Mouse (Mus musculus) embryonic facial prominence, embryonic 14.5 days (tissue): ENCODE data around the gene Hip1r. TPM values are rescaled to one million over a fixed set of nuclear protein-coding genes. Genes with fewer than 3 reads are reported as not detected.

Source experiments
- ATAC-seq: fragments of 200-750 bp; cut with Nextera tagmentation; 2 replicates; pipeline ENCODE4 v1.8.0; 2017; ENCODE audit warnings: low read depth, moderate number of reproducible peaks, moderate TSS enrichment
- DNase-seq: peaks from one replicate; pipeline ENCODE4 v3.0.0-alpha.2; 2015; ENCODE audit warnings: low spot score
- H3K27ac ChIP-seq: fragments of 300-500 bp; sonication (generic); replicated peaks from 2 replicates; pipeline ENCODE4 v1.5.1; 2014; ENCODE audit warnings: low read depth, mild to moderate bottlenecking, low read length, moderate library complexity
- H3K27me3 ChIP-seq: fragments of 300-500 bp; sonication (generic); replicated peaks from 2 replicates; pipeline ENCODE4 v1.6.1; 2014; ENCODE audit warnings: low read length; ENCODE audit not compliant: control insufficient read depth, insufficient read depth
- H3K36me3 ChIP-seq: fragments of 300-500 bp; sonication (generic); 2 replicates; pipeline ENCODE4 v1.6.1; 2014; ENCODE audit warnings: low read length, mixed read lengths; ENCODE audit not compliant: control insufficient read depth, insufficient read depth
- H3K4me1 ChIP-seq: fragments of 300-500 bp; sonication (generic); 2 replicates; pipeline ENCODE4 v1.6.1; 2014; ENCODE audit warnings: antibody characterized with exemption, low read length; ENCODE audit not compliant: control insufficient read depth, insufficient read depth
- H3K4me2 ChIP-seq: fragments of 300-500 bp; sonication (generic); 2 replicates; pipeline ENCODE4 v1.6.1; 2014; ENCODE audit warnings: low read depth, mild to moderate bottlenecking, low read length, moderate library complexity, mixed read lengths
- H3K4me3 ChIP-seq: fragments of 300-500 bp; sonication (generic); 2 replicates; pipeline ENCODE4 v1.5.1; 2014; ENCODE audit warnings: low read depth, mild to moderate bottlenecking, low read length
- H3K9ac ChIP-seq: fragments of 300-500 bp; sonication (generic); 2 replicates; pipeline ENCODE4 v1.6.1; 2014; ENCODE audit warnings: low read depth, mild to moderate bottlenecking, low read length, moderate library complexity, mixed read lengths
- H3K9me3 ChIP-seq: fragments of 300-500 bp; sonication (generic); 2 replicates; pipeline ENCODE4 v1.6.1; 2016; ENCODE audit warnings: low read length; ENCODE audit not compliant: control insufficient read depth
- WGBS: fragments of 180-500 bp; shearing (Covaris S2); extraction: QIAGEN DNeasy Blood & Tissue Kit; methylation state at CpG from one replicate; pipeline ENCODE4 v1.1.7; 2014; 5-methylcytosine and 5-hydroxymethylcytosine counted together
- polyA plus RNA-seq: library from polyadenylated mRNA; unstranded; fragments of >200 nt; fragmentation: Nextera tagmentation; extraction: Ambion mirVana; gene quantifications from 2 replicates; pipeline ENCODE4 v1.2.1, GENCODE M21; 2014

The Hip1r gene
- 7.5 and 8.4 TPM in 2 replicates for polyA plus RNA-seq

GRCm38 (mm10) chr5:123973299-123974178 is at the start of gene Hip1r:
Gene Hip1r, plus strand, starts transcription at chr5:123973628.
- under 1% methylated on average over 36 of the region's 106 CpGs for WGBS
- H3K27ac ChIP-seq = peak within 1 kb of the TSS; percentile 52

GRCm38 (mm10) chr5:123927118-123927517 is 46.3 kb upstream of the Hip1r start, which contains the start of gene Gm43518:
Gene Gm43518, plus strand, starts transcription at chr5:123927418.
- Histone ChIP-seq H3K4me1 (0 out of 2 replicates have a peak, but pooled peaks cover 3% of the 10 kb centered on the region), H3K9me3 (no peaks in the 10 kb centered on the region), H3K4me2 (no peak within 1 kb of the TSS), H3K27me3 (no peaks in the 10 kb centered on the region), H3K4me3 (no peak within 1 kb of the TSS), H3K27ac (no peak within 1 kb of the TSS), H3K36me3 (peaks cover 75% of the 10 kb centered on the region), H3K9ac (no peak within 1 kb of the TSS)
- 95% methylated on average over 9 of the region's 9 CpGs for WGBS
- no peak for ATAC-seq
- no peak for DNase-seq

More at GRCm38 (mm10) chr5:123973299-123974178, at the start of gene Hip1r:
- Histone ChIP-seq H3K4me2 (peak within 1 kb of the TSS; percentile 96), H3K9me3 (no peaks in the 10 kb centered on the region), H3K4me3 (peak within 1 kb of the TSS; percentile 72), H3K4me1 (peaks cover 12% of the 10 kb centered on the region), H3K9ac (peak within 1 kb of the TSS; percentile 78), H3K36me3 (no peaks in the 10 kb centered on the region), H3K27me3 (peaks cover 7% of the 10 kb centered on the region; the same call in 1 of the 2 replicates)
- ATAC-seq (peak; percentile 67), DNase-seq (peak; percentile 72)

GRCm38 (mm10) chr5:123930508-123930989 is 42.9 kb upstream of the Hip1r start, which contains the start of gene Ccdc62:
Gene Ccdc62, plus strand, starts transcription at chr5:123930679.
- H3K27me3 ChIP-seq = no peaks in the 10 kb centered on the region
- under 1% methylated on average over 47 of the region's 56 CpGs for WGBS
- no peaks in the 10 kb centered on the region for H3K9me3 ChIP-seq
- peak; percentile 98 for DNase-seq
- H3K4me2 ChIP-seq = peak within 1 kb of the TSS; percentile 84
- peak; percentile 98 for ATAC-seq
- H3K36me3 ChIP-seq = peaks cover 41% of the 10 kb centered on the region
- H3K27ac ChIP-seq = peak within 1 kb of the TSS; percentile 91
- peak within 1 kb of the TSS; percentile 78 for H3K4me3 ChIP-seq
- 0 out of 2 replicates have a peak, but pooled peaks cover 3% of the 10 kb centered on the region for H3K4me1 ChIP-seq
- peak within 1 kb of the TSS; percentile 94 for H3K9ac ChIP-seq

- ATAC-seq (no peak), DNase-seq (no peak)
- 48% methylated on average over 13 of the region's 13 CpGs for WGBS
- Histone ChIP-seq H3K27me3 (no peaks in the 10 kb centered on the region), H3K4me1 (0 out of 2 replicates have a peak, but pooled peaks cover 3% of the 10 kb centered on the region), H3K27ac (peak overlapping the region; percentile 91; the same call in 1 of the 2 replicates), H3K36me3 (peaks cover 35% of the 10 kb centered on the region), H3K4me3 (peak overlapping the region; percentile 78), H3K9me3 (no peaks in the 10 kb centered on the region), H3K9ac (peak overlapping the region; percentile 94), H3K4me2 (peak overlapping the region; percentile 84)
Observed at GRCm38 (mm10) chr5:123931131-123931530, 42.3 kb upstream of the Hip1r start.

GRCm38 (mm10) chr5:123932927-123933326 is 40.5 kb upstream of the Hip1r start:
- DNase-seq = no peak
- Histone ChIP-seq H3K9ac (no peak overlapping the region), H3K4me1 (0 out of 2 replicates have a peak, but pooled peaks cover 3% of the 10 kb centered on the region), H3K4me3 (no peak overlapping the region), H3K4me2 (no peak overlapping the region), H3K27ac (no peak overlapping the region), H3K9me3 (no peaks in the 10 kb centered on the region), H3K27me3 (no peaks in the 10 kb centered on the region), H3K36me3 (peaks cover 17% of the 10 kb centered on the region)
- no peak for ATAC-seq

GRCm38 (mm10) chr5:123933556-123933955 is 39.9 kb upstream of the Hip1r start:
- DNase-seq = no peak
- H3K9me3 ChIP-seq = no peaks in the 10 kb centered on the region
- no peak overlapping the region for H3K9ac ChIP-seq
- H3K4me2 ChIP-seq = no peak overlapping the region
- no peak overlapping the region for H3K27ac ChIP-seq
- H3K4me1 ChIP-seq = 0 out of 2 replicates have a peak, but pooled peaks cover 3% of the 10 kb centered on the region
- WGBS = 75% methylated on average over 12 of the region's 12 CpGs
- peaks cover 11% of the 10 kb centered on the region for H3K36me3 ChIP-seq
- ATAC-seq = no peak
- no peak overlapping the region for H3K4me3 ChIP-seq
- H3K27me3 ChIP-seq = no peaks in the 10 kb centered on the region

GRCm38 (mm10) chr5:123933957-123934591 is 39.4 kb upstream of the Hip1r start:
- ATAC-seq = no peak
- Histone ChIP-seq H3K4me2 (0 out of 2 replicates have a peak overlapping the region, but pooled peaks have one; percentile 18), H3K27ac (no peak overlapping the region), H3K4me1 (0 out of 2 replicates have a peak, but pooled peaks cover 3% of the 10 kb centered on the region), H3K9me3 (no peaks in the 10 kb centered on the region), H3K9ac (no peak overlapping the region), H3K27me3 (no peaks in the 10 kb centered on the region), H3K36me3 (peaks cover 7% of the 10 kb centered on the region), H3K4me3 (no peak overlapping the region)
- no peak for DNase-seq
- 38% methylated on average over 18 of the region's 18 CpGs for WGBS

DNA sequence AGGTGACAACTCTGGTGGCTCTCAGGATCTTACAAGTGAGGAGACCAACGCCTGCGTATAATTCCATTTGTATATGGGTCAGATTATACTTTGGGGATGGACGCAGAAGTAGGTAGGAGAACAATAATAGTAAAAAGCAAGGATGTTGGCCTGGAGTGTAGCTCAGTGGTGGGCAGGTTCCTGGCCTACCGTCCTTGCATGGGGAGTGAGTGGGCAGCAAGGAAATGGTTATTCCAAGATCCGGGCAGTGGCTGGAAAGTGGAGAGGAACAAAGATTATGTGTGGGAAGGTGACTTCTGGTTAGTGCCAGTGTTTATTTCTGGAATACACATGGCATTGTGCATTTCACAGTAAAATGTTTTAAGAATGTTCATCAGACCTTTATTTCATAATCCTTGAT is 37.5 kb upstream of the Hip1r start:
- ATAC-seq (no peak), DNase-seq (no peak)
- 89% methylated on average over 5 of the region's 5 CpGs for WGBS
- H3K9me3 ChIP-seq = no peaks in the 10 kb centered on the region
- no peak overlapping the region for H3K9ac ChIP-seq
- H3K36me3 ChIP-seq = no peaks in the 10 kb centered on the region
- H3K4me2 ChIP-seq = no peak overlapping the region
- 0 out of 2 replicates have a peak, but pooled peaks cover 3% of the 10 kb centered on the region for H3K4me1 ChIP-seq
- no peak overlapping the region for H3K4me3 ChIP-seq
- no peak overlapping the region for H3K27ac ChIP-seq
- no peaks in the 10 kb centered on the region for H3K27me3 ChIP-seq
